Mouse (Mus musculus): Measurements from ENCODE around the gene Exd1. TPM values are rescaled to one million over a fixed set of nuclear protein-coding genes. Genes with fewer than 3 reads are reported as not detected.
A peak's percentile ranks its signal among the peaks of the same experiment; 100 is the strongest.

The Exd1 gene
- polyA plus RNA-seq, 2 experiments = 0.12 to 0.19 TPM

DNA sequence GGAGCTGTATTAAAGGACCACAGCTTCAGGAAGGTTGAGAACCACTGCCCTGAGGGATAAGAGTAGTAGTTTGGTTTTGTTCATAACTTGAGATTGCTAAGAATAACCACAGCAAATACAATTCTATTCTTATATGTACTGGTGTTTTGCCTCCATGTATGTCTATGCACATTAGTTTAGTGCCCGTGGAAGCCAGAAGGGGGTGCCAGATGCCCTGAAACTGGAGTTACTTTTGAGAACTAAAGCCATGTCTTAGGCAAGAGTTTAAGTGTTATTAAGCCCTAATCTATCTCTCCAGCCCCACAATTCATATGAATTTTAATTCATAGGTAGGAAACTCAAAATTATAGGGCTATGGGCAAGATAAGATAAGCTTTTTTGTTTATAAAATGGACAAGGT lies 5.3 kb downstream of the Exd1 start:
- H3K36me3 ChIP-seq (ENCODE audit: control insufficient read depth, insufficient read depth, low read length) = no peaks in the 10 kb centered on the region
- H3K27ac ChIP-seq (replicated peaks; ENCODE audit: low read depth, low read length) = no peak overlapping the region
- no peaks in the 10 kb centered on the region for H3K27me3 ChIP-seq (ENCODE audit: control insufficient read depth, insufficient read depth, low read length)
- no peak overlapping the region for H3K9ac ChIP-seq (ENCODE audit: low read depth, low read length, severe bottlenecking)
- ATAC-seq (ENCODE audit: low FRiP score, low read depth) (no peak), DNase-seq (ENCODE audit: low spot score) (peak; percentile 17)
- H3K9me3 ChIP-seq (ENCODE audit: control insufficient read depth, low read length) = no peaks in the 10 kb centered on the region
- H3K4me1 ChIP-seq (ENCODE audit: control insufficient read depth, insufficient read depth, low read length) = no peaks in the 10 kb centered on the region
- H3K4me3 ChIP-seq (replicated peaks; ENCODE audit: low read length) = no peak overlapping the region
- no peak overlapping the region for H3K4me2 ChIP-seq (replicated peaks; ENCODE audit: low read depth, low read length, severe bottlenecking)
- no peak for TF ChIP-seq POLR2A (IDR thresholded peaks at IDR 0.05; ENCODE audit: borderline replicate concordance, extremely low read depth, insufficient read depth, insufficient read length)
- WGBS = 21% methylated on average over 1 of the region's 1 CpGs

DNA sequence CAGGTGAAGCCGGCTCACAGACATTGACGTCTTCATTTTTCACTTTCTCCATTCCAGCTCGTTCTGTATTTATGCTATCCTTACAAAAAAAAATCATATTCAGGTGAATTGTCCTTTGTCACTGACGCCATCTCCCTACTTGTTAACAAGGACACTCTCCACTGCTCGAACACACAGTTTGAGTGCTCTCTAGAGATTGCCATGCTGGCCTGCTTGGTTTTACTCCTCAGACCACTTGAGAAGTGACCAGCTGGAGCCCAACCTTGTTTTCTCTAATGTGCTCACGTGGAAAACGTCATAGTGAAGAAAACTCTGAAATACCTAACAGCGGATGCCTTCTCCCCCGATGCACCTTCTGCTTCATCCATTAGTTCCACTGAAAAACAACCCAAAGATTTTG lies 8.6 kb downstream of the Exd1 start:
- WGBS = 81% methylated on average over 9 of the region's 9 CpGs
- DNase-seq (ENCODE audit: low spot score) (no peak), ATAC-seq (ENCODE audit: low FRiP score, low read depth) (no peak)
- Histone ChIP-seq H3K4me1 (ENCODE audit: control insufficient read depth, insufficient read depth, low read length) (no peaks in the 10 kb centered on the region), H3K4me2 (replicated peaks; ENCODE audit: low read depth, low read length, severe bottlenecking) (no peak overlapping the region), H3K27me3 (ENCODE audit: control insufficient read depth, insufficient read depth, low read length) (no peaks in the 10 kb centered on the region), H3K27ac (replicated peaks; ENCODE audit: low read depth, low read length) (no peak overlapping the region), H3K36me3 (ENCODE audit: control insufficient read depth, insufficient read depth, low read length) (no peaks in the 10 kb centered on the region), H3K4me3 (replicated peaks; ENCODE audit: low read length) (no peak overlapping the region), H3K9me3 (ENCODE audit: control insufficient read depth, low read length) (no peaks in the 10 kb centered on the region), H3K9ac (ENCODE audit: low read depth, low read length, severe bottlenecking) (no peak overlapping the region)
- no peak for TF ChIP-seq POLR2A (IDR thresholded peaks at IDR 0.05; ENCODE audit: borderline replicate concordance, extremely low read depth, insufficient read depth, insufficient read length)

- Histone ChIP-seq H3K36me3 (ENCODE audit: control insufficient read depth, insufficient read depth, low read length) (no peaks in the 10 kb centered on the region), H3K27ac (replicated peaks; ENCODE audit: low read depth, low read length) (no peak overlapping the region), H3K4me1 (ENCODE audit: control insufficient read depth, insufficient read depth, low read length) (no peaks in the 10 kb centered on the region), H3K9ac (ENCODE audit: low read depth, low read length, severe bottlenecking) (no peak overlapping the region), H3K4me3 (replicated peaks; ENCODE audit: low read length) (no peak overlapping the region), H3K9me3 (ENCODE audit: control insufficient read depth, low read length) (no peaks in the 10 kb centered on the region), H3K4me2 (replicated peaks; ENCODE audit: low read depth, low read length, severe bottlenecking) (no peak overlapping the region), H3K27me3 (ENCODE audit: control insufficient read depth, insufficient read depth, low read length) (no peaks in the 10 kb centered on the region)
- ATAC-seq (ENCODE audit: low FRiP score, low read depth) (no peak), DNase-seq (ENCODE audit: low spot score) (no peak)
- no peak for TF ChIP-seq POLR2A (IDR thresholded peaks at IDR 0.05; ENCODE audit: borderline replicate concordance, extremely low read depth, insufficient read depth, insufficient read length)
- WGBS = 46% methylated on average over 4 of the region's 4 CpGs
Measured at GRCm38 (mm10) chr2:119525422-119525821, 22.0 kb downstream of the Exd1 start.

DNA sequence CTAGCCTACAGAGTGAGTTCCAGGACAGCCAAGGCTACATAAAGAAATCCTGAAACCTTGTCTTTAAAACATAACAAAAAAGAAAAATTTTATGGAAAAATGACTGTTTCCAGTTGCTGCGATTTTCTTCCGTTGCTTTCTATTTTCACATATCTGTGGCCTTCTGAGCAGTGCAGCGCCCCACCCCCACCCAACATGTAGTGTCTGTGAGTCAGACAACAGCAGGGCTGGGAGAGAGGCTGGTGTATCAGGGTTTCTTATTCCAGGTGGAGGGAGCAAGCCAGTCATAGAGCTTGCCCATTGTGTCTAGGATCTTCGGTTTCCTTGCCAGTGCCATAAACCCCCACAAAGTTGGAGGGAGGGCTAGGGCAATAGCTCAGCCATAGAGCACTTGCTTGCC lies 23.6 kb downstream of the Exd1 start:
- Histone ChIP-seq H3K27me3 (ENCODE audit: control insufficient read depth, insufficient read depth, low read length) (no peaks in the 10 kb centered on the region), H3K4me3 (replicated peaks; ENCODE audit: low read length) (no peak overlapping the region), H3K36me3 (ENCODE audit: control insufficient read depth, insufficient read depth, low read length) (no peaks in the 10 kb centered on the region), H3K27ac (replicated peaks; ENCODE audit: low read depth, low read length) (no peak overlapping the region), H3K9me3 (ENCODE audit: control insufficient read depth, low read length) (no peaks in the 10 kb centered on the region), H3K9ac (ENCODE audit: low read depth, low read length, severe bottlenecking) (no peak overlapping the region), H3K4me1 (ENCODE audit: control insufficient read depth, insufficient read depth, low read length) (no peaks in the 10 kb centered on the region), H3K4me2 (replicated peaks; ENCODE audit: low read depth, low read length, severe bottlenecking) (no peak overlapping the region)
- no peak for TF ChIP-seq POLR2A (IDR thresholded peaks at IDR 0.05; ENCODE audit: borderline replicate concordance, extremely low read depth, insufficient read depth, insufficient read length)
- 70% methylated on average over 4 of the region's 4 CpGs for WGBS
- no peak for ATAC-seq (ENCODE audit: low FRiP score, low read depth)
- DNase-seq (ENCODE audit: low spot score) = no peak

DNA sequence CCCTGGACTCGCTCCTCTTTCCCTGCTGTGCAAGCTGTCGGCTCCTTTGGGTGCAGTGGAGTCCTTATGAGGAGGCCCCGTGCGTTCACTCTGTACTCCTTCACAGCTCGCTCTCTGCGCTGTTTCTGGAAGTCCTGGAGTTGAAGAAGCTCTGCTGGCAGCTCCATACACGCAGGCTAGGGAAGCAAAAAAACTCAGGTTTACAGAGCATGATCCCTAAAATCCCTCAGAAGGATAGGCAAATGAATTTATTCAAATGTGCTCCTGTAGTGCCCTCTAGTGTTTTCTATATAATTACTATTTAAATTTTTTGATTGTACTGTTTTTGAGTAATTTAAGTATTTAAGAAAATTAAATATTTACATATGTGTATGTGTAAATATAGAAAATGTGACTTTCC lies 26.9 kb downstream of the Exd1 start:
- WGBS = 75% methylated on average over 7 of the region's 7 CpGs
- ATAC-seq (ENCODE audit: low FRiP score, low read depth) = no peak
- Histone ChIP-seq H3K4me3 (replicated peaks; ENCODE audit: low read length) (no peak overlapping the region), H3K36me3 (ENCODE audit: control insufficient read depth, insufficient read depth, low read length) (no peaks in the 10 kb centered on the region), H3K9ac (ENCODE audit: low read depth, low read length, severe bottlenecking) (no peak overlapping the region), H3K27me3 (ENCODE audit: control insufficient read depth, insufficient read depth, low read length) (no peaks in the 10 kb centered on the region), H3K27ac (replicated peaks; ENCODE audit: low read depth, low read length) (no peak overlapping the region), H3K9me3 (ENCODE audit: control insufficient read depth, low read length) (no peaks in the 10 kb centered on the region), H3K4me2 (replicated peaks; ENCODE audit: low read depth, low read length, severe bottlenecking) (no peak overlapping the region), H3K4me1 (ENCODE audit: control insufficient read depth, insufficient read depth, low read length) (no peaks in the 10 kb centered on the region)
- no peak for TF ChIP-seq POLR2A (IDR thresholded peaks at IDR 0.05; ENCODE audit: borderline replicate concordance, extremely low read depth, insufficient read depth, insufficient read length)
- peak; percentile 26 for DNase-seq (ENCODE audit: low spot score)

GRCm38 (mm10) chr2:119516811-119517210 lies 30.6 kb downstream of the Exd1 start:
- H3K4me2 ChIP-seq (replicated peaks; ENCODE audit: low read depth, low read length, severe bottlenecking) = no peak overlapping the region
- H3K9me3 ChIP-seq (ENCODE audit: control insufficient read depth, low read length) = no peaks in the 10 kb centered on the region
- no peaks in the 10 kb centered on the region for H3K27me3 ChIP-seq (ENCODE audit: control insufficient read depth, insufficient read depth, low read length)
- H3K4me3 ChIP-seq (replicated peaks; ENCODE audit: low read length) = no peak overlapping the region
- TF ChIP-seq POLR2A (IDR thresholded peaks at IDR 0.05; ENCODE audit: borderline replicate concordance, extremely low read depth, insufficient read depth, insufficient read length) = no peak
- H3K9ac ChIP-seq (ENCODE audit: low read depth, low read length, severe bottlenecking) = no peak overlapping the region
- H3K4me1 ChIP-seq (ENCODE audit: control insufficient read depth, insufficient read depth, low read length) = no peaks in the 10 kb centered on the region
- no peak overlapping the region for H3K27ac ChIP-seq (replicated peaks; ENCODE audit: low read depth, low read length)
- DNase-seq (ENCODE audit: low spot score) = no peak
- 26% methylated on average over 5 of the region's 5 CpGs for WGBS
- no peak for ATAC-seq (ENCODE audit: low FRiP score, low read depth)
- H3K36me3 ChIP-seq (ENCODE audit: control insufficient read depth, insufficient read depth, low read length) = no peaks in the 10 kb centered on the region
